Mouse (Mus musculus) left cerebral cortex, adult 8-10 months (tissue): Measurements from ENCODE around the gene Prickle1. TPM values are rescaled to one million over a fixed set of nuclear protein-coding genes. Genes with fewer than 3 reads are reported as not detected.

ENCODE experiments used
- DNase-seq, 2 experiments: peaks; one replicate each; pipeline ENCODE4 v3.0.0; 2022; ENCODE audit warnings: low spot score in 2 of 2
- total RNA-seq, 4 experiments: library from RNA; stranded (reverse); gene quantifications; 2 replicates each; pipeline ENCODE4 v1.2.4; 2022

Gene Prickle1
- total RNA-seq, 4 experiments from 2014 or later, result 70.5 to 85.4 (median 81.7) TPM

DNA sequence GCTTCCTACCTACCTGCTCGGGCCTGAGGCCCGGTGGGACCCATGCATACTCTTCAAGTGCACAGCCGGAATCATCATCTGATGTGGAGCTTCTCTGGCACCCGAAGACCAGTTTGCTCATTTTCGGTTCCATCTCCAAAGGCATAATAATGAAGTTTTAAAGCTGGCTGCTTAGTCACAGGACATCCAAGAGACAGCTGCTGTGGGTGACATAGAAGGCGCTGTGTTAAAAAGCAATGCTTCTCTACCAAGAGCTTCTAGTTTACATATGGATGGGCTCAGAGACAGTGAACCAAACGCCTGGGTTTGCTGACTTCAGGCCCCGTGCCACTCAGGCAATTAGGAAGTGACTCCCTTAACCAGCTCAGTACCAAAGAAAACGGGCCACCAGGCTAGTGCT, 83.3 kb downstream of the Prickle1 start:
- DNase-seq, result no peak

DNA sequence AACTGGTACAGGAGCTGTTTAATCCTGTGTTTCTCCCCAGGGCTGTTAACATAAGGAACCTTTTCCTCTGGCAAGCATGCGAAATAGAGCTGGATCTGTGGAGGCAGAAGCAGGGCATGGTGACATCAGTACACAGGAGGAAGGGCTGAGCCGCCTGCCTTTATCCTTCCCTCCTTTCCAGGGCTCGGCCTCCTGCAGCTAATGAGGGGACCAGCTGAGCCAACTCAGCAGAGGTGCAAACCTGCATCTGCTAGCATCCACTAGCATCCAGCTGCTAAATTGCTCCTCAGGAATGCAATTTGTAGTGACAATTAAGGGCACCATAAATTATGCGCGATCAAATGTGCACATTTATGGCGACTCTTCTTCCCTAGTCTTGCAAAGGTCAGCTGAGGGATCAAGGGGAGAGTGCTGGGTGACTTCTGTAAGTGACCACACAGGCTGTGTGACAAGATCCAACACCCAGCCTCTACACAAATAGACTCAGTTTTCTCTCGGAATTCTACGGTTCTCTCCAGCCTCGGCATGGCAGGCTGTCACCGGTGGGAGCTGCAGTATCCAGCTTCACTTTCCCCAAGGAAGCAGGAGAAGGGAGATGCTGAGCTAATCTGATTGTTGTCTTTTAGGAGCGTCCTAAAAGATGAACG, 84.9 kb downstream of the Prickle1 start:
- DNase-seq, result no peak

DNA sequence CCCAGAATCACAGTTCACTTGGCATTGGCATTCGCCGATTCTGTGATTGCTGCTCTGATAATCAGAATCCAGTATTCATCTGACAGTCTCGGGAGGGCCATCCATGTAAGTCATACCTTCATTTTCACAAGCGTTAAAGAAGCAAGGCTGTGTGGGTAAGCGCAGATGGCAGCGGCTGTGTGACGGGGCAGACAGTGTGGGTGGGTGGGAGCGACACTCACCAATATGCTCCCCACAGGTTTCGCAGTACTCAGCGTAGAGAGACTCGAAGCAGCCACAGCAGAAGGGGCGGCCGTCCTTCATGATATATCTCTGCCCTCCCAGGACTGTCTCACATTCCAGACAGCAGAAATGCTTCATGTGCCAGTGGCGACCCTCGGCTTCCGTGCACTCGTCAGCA, 90.9 kb downstream of the Prickle1 start:
- no peak for DNase-seq

DNA sequence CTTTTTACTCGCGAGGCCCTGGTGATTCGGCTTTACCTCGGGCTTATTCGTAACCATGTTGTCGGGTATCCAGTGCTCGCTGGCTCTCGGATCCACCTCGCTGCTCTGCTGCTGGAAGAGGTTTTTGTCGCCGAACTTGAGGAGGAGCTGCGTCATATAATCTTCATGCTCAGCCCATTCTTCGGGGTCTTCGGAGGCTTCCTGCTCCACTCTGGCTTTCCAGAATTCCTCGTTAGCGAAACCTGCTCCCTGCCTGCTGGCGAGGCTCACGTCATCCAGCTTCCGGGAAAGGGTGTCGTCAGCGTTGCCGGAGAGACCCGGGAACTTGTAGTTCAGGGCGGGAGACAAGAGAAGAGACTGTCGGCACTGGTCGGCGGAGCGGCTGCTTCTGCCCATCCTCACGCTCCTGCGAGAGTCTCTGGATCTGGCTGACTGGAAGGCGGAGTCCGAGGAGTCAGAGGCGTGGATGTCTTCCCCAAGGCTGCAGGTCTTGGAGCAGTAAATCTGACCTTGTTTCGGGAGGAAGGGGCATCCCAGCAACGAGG, 92.4 kb downstream of the Prickle1 start:
- DNase-seq, result no peak

DNA sequence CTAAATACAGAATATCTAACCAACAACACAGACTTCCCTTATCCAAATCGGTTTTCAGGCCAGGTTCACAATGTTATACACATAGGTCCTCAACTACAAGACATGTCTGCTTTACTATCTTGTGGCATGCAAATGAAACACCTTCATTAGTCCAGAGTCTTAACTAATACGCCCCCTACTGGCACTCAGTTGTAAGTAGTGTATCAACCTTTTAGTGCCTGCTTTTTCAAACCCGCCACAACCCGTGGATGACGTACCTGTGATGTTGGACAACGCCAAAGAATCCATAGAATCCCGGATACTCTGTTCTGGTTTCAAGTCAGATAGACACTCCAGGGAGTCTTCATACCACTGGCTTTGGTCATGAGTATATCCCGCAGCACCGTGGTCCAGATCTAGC, 93.0 kb downstream of the Prickle1 start:
- no peak for DNase-seq

DNA sequence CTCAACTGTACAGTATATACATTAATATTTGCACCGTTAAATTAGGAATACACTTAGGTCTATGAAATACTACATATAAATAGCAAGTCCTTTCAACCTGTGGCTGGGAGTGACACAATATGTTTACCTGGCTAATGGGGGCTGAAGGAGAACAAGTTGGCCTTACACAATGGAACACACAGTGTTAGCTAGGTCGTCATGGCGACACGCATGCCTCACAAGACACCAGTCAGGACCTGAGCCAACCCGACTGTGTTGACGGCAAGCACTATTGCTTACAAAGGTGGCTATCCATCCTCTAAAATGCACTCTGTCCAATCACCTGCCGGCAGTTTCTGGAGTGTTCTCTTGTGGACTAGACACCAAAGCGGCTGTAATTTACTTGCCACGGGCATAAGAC, 95.8 kb downstream of the Prickle1 start:
- no peak for DNase-seq

DNA sequence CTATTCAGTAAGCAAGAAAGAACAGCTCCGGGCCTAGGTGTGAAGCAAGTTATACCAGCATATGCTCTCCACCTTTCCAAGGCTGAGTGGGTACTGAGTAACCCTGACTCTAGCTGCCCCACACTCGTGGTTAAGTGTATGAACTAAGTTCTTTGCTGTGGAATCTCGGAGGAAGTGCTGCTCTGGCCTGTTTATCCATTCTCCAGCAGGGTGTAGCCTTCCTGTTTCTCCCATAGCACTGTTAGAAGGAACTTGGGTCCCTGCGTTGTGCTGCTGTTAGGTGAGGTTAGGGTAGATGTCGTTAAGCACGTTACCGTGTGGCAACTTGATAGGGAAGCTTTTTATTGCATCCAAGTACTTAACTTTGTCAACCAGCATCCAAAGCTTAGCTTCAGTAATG, 101.0 kb downstream of the Prickle1 start:
- no peak for DNase-seq

DNA sequence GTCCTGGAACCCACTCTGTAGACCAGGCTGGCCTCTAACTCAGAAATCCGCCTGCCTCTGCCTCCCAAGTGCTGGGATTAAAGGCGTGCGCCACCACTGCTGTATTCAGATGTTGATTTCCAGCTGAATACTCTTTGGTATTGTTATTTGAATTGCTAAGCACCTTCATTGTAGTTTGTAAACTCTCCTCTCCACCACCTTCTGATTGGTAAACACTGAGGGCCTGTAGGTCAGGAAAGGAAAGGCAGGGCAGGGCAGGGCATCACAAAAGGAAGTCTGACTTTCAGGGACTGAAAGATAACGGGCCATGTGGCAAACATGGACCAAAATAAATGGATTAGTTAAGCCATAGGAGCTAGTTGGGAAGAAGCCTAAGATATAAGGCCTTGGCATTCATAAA, 106.1 kb downstream of the Prickle1 start:
- no peak for DNase-seq

DNA sequence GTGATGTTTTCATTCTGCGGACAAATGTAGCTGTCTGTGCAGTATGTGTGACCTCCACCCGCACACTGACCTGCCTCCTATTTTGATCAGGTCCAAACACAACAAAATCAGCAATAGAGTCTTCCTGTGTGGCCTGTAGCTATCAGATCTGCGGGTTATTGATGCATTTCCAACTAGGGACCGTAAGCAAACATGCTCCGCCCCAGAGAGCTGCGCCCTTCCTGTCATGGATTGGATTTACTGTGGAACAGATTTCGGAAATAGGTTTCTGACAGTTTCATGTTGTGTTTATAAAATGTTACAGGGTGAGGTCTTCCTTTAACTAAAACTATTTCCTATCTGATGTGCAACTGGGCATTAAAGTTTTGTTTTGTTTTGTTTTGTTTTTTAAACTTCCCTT, 109.6 kb downstream of the Prickle1 start:
- DNase-seq, result no peak

DNA sequence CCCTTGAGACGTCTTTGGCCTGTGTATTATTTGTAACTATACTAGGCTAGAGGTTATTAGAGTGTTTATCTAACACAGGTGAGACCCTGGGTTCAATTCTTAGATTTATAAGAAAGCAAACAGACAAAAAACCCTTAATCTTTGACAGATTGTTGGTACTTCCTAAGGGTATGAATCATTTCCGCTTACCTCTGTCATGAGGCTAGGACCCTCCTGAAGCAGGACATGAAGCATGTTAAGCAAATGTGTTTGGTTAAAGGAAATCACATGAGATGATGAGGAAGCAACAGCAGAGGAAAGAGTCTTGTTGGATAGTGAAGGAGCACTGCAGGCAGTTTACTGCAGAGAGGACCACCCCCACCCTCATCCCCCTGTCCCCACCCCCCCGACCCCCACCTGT, 110.4 kb downstream of the Prickle1 start:
- no peak for DNase-seq

DNA sequence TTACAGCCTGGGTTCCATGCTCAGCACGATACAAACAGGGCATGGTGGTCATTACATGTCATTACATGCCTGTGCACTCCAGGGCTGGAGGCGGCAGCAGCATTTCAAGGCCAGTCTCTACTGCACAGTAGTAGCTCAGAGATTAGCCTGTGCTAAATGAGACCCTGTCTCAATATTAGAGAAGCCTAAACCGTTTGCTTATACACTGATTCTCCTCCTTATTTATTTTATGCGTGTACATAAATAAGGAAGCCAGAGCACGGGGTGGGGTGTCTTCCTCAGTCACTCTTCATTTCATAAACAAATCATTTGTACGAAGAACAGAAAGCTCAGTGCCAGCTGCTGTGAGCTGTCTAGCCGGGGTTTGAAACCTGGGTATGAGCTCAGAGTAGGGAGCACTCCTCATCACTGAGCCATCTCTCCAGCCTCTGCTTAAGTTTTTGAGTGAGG, 111.4 kb downstream of the Prickle1 start:
- no peak for DNase-seq

DNA sequence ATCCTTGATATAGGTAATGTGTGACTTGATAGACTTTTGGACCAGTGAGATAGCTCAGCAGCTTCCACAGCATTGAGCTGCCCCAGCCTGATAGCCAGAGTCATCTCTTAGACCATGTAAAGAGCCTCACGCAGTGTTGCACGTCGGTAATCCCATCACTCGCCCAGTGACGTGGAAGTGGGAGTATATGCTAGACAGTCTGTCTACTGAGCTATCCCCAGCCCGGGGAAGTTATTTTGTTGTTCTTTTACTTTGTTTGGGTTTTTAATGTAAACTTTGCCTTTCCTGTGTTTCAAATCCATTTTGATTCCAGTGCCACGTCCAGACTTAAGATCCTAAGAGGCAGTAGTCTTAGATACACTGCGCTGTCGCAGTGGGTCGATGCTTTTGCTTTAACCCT, 114.6 kb downstream of the Prickle1 start:
- no peak for DNase-seq

DNA sequence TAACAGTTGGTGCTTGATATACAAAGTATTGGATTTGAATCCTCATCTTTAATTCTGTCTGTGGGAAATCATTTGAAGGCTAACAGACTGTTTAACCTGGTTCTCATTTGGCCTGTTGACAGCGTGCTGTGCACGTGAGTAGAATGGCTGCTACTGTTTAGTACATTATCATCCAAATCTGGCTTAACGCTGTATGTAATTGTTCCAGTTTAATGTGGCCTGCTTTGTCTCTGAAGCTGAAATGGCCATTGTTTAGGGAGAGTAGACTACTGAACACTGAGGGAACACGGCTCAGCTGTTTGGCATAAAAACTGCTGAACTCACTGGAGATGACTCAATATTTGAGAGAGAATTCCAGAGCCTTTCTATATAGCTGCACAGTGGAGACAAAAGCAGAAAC, 116.2 kb downstream of the Prickle1 start:
- peak in 1 of 2 experiments; percentile 37 for DNase-seq

DNA sequence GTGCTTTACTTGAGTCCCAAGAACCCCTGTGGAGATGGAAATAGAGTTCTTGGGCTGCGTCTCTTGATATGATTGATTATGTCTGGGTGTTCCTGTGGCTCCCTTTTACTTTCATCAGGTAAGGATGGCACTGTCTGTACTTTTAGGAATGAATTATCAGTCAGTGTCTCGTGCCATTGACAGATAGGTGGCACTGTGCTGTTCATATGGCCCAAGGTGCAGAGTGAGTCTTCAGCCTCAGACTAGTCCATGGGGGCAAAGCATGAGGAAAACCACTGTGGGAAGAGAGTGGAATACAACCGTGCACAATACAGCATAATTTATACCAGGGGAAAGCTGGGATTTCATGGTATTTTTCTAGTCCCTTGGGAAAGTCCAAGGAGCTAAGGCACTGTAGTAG, 117.0 kb downstream of the Prickle1 start:
- DNase-seq, result no peak

DNA sequence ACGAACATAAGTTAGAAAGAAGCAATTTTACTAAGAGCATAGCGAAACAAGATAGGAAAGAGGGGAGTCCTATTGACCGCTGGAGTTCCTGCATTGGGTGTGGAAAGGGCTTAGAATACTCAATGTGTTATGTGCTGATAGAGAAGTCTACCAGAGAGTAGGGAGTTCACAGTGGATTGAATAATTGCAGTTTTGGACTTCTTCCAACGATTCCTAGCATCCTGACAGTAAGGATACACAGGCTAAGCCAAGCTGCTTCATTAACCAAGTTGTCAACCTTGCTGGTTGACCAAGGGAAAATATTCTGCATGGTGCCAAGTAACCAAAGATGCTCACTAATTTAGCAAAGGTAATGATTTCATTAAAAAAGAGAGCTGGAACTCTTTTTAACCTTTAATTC, 118.0 kb downstream of the Prickle1 start:
- DNase-seq, result no peak

DNA sequence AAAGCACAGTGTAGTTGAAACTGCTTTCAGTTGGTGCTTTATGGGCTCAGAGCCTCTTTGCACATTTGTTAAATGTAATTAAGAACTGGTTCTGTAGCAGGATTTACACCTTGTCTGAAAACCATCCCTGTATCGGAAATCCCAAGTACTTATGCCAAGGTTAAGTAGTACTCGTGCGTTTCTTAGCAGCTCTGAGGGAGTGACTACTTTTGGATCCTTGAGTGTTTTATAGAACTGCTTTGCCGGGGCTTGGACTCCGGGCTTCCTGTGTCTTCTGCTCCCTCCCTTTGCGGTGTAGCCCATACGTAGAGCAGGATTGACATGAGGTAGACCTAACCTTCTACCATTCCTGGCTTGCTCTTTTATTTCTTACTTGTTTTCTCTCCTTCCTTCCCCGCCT, 120.0 kb downstream of the Prickle1 start:
- DNase-seq, result no peak

DNA sequence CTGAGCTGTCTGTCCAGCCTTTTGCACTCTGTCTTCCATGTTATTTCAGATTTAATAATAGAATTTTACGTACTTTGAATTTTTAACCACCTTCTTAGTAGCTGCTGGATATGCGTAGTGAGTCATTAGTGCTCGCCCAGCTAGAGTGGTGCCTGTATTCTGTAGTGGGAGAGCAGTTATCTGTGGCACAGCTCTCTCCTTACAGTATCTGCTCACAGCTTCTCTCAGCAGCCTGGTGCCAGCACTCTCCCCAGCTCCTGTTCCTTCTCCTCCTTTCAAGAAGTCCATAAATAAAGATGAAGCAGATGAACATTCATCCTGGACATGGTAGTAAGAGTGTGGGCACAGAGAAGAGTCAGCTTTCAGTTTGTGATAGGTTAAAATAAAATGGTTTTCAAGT, 121.4 kb downstream of the Prickle1 start:
- DNase-seq, result peak in 1 of 2 experiments; percentile 33

DNA sequence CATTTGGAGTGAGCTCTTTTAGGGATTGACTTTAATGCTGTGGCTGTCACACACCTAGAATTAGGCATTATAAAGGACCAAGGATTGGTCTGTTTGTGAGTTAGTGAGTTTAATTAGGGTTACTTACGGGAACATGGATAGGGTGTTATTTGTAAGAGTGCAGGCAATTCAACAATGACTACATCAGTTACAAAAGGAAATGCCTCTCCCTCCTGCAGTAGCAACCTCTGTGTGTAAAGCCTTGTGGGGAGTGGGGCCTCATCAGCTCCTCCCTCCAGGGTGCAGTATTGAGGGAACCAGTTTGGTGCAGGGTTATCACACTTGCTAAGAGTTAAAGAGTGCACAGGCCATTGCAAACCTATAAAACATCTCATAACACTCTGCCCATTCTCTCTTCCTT, 123.6 kb downstream of the Prickle1 start:
- no peak for DNase-seq

DNA sequence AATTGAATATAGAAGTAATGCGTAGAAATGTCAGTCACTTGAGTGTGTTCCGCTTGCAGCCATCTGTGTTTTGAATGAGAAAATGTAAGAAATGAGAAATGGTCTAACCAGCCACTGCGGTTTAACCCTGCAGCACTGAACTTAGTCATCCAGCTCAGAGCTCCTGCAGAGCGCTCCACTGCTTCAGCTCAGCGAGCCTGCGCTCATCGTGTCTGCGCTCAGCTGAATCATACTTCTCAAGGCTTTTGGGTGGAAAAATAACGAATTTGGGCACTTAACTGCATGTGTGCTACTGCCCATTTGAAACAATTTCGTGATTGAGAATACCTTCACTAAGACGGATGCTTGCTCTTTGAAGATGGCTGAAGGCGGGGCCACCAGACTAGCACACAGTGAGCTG, 124.0 kb downstream of the Prickle1 start:
- DNase-seq, result no peak

DNA sequence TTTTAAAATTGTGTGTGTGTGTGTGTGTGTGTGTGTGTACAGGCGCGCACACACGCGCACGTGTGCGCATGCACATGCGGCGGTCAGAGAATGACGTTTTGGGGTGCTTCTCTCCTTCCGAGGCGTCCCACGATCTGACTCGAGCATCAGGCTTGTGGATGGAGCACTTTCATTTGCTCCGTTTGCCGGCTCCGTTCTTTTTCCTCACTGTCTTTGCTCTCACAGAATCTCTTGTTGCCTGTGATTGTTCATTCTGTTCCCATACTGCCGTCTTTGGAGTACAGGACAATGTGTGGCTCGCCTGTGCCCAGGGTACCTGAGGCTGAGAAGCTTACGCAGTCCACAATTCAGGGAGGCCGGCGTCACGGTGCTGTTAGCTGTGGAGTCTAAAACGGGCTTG, 134.6 kb downstream of the Prickle1 start:
- no peak for DNase-seq

DNA sequence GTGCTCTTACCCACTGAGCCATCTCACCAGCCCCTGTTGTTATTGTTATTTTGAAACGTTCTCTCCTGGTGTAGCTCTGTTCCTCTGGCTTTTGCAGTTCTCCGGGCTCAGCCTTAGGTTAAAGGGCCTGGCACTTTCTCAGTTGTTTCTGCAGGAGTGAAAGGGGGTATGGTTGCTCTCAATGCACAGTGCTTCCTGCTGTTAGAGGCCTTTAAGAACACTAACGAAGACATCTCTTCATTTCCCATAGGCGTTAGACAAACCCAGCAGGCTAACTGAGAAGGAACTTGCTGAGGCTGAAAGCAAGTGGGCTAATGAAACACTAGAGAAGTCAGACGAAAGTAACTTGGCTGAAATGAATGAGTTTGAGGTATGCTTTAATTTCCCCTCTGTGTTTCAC, 136.3 kb downstream of the Prickle1 start:
- no peak for DNase-seq

DNA sequence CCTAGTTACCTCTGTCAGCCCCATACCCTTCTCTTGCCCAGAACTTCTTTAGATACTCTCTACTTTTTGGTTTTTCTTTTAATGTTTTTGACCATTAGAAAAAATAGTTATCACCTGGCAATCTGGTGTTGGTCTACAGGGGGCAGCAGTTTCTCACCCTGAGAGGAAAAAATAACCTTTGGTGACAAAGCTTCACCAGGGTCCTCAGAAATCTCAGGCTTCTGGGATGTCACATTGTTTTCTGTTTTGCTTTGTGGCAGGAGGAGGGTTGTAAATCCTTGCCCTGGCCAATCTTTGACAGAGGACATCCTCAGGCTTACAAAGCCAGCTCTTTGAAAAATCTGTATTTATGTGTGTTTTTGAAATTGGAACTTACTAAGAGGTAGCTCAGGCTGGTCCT, 139.7 kb downstream of the Prickle1 start:
- DNase-seq, result no peak

DNA sequence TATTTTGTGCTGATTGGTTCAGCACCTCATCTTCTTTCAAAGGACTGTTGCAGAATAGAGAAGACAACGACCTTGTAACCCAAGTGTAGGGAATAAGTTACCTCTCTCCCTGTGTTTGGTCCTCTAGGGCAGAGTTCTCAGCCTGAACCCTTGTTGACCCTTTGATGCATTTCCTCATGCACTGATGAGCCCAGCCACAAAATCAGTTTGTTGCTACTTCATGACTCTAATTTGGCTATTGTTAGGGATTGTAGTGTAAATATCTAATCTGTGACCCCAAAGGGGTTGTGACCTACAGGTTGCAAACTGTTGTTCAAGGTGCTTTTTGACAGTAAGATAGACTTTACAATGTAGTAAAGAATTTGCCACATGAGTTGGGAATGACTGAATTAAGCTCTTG, 142.4 kb downstream of the Prickle1 start:
- DNase-seq, result no peak
